Mouse (Mus musculus): Measurements from ENCODE around the gene Gclc.

DNA sequence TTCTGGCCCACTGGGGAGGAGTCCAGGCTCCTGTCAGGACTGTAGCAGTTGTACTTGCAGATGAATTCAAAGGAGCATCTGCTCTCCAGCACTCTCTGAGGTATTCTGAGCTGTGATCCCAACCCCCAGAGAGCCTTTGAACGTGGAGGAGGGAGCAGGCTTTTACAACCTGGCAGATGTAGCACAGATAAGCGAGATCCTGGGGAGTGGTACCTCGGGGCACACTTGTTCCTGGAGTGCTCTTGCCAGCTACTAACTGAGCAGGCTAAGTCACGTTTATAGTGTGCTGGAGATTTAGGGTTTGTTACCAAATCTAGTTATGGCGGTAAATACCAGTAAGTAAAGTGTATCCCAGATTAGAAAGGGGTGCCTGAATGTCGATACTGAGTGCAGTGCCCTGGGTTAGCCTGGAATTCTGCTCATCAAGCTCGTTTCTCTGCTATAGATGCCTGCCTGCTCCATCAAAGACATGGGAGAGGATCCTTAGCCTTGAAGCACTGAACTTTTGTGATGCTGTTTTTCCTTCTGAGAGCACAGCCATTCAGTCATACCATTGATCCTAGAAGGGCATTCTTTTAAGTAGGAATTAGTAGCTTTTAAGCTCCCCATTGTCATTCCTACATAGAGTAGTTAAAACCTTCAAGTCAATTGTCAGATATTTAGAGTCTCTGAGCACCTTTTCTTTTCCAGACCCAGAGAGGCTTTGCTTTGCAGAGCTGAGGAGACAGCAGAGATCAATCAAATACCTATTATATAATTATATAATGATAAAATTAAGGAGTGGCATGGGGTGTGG, 22.6 kb downstream of the Gclc start:
- TF ChIP-seq CTCF (IDR thresholded peaks at IDR 0.05; ENCODE audit: low read depth) (no peak), EP300 (IDR thresholded peaks at IDR 0.05; ENCODE audit: low read depth) (no peak)
